Mouse (Mus musculus): ENCODE measurements at regions not wholly inside any gene's neighbourhood (a gene's known extent, or its start where the extent isn't known, plus 50 kb on each side); places are given as distances from the start of the nearest gene placed in this dataset.

GRCm38 (mm10) chr3:48080616-48081015, 1632.6 kb upstream of the Pabpc4l start:
- no peak for TF ChIP-seq POLR2A (IDR thresholded peaks at IDR 0.05; ENCODE audit: borderline replicate concordance, extremely low read depth, insufficient read depth, insufficient read length, poor library complexity, severe bottlenecking)
- no peak for TF ChIP-seq CTCF (IDR thresholded peaks at IDR 0.05; ENCODE audit: borderline replicate concordance, extremely low read depth, insufficient read depth, insufficient read length)
